Mouse (Mus musculus) megakaryocyte-erythroid progenitor cell, adult 5-6 weeks (primary cell): ENCODE data around the gene Xdh. TPM values are rescaled to one million over a fixed set of nuclear protein-coding genes. Genes with fewer than 3 reads are reported as not detected.

Source experiments
- ATAC-seq: replicated peaks from 2 replicates; pipeline ENCODE4 v1.8.0; 2016; ENCODE audit warnings: mild to moderate bottlenecking, inconsistent platforms; ENCODE audit not compliant: severe bottlenecking, poor library complexity, low FRiP score, low TSS enrichment
- total RNA-seq, 2 experiments: library from RNA; stranded (forward) in 1 of 2; stranded (reverse) in 1 of 2; fragments of 200-1000, 215-1000 nt in 1 of 2; fragments of >200 nt in 1 of 2; fragmentation: Nextera tagmentation in 1 of 2; gene quantifications; 2 replicates each; pipeline ENCODE4 v1.2.3; 2014 to 2017

The Xdh gene
- total RNA-seq (2014; fragmentation: Nextera tagmentation) = 1.8 and 12.0 TPM in 2 replicates
- total RNA-seq (2017) = 4.0 and 11.0 TPM in 2 replicates

GRCm38 (mm10) chr17:73950062-73950735 is at the start of gene Xdh:
Xdh (minus strand) TSS chr17:73950196.
- ATAC-seq = peak; percentile 73

- no peak for ATAC-seq
Observed at GRCm38 (mm10) chr17:73995907-73996645, 46.1 kb upstream of the Xdh start.

GRCm38 (mm10) chr17:73991264-73991663 is 41.3 kb upstream of the Xdh start:
- no peak for ATAC-seq

- no peak for ATAC-seq
Observed at GRCm38 (mm10) chr17:73986571-73986970, 36.6 kb upstream of the Xdh start.

- no peak for ATAC-seq
Observed at GRCm38 (mm10) chr17:73985936-73986335, 35.9 kb upstream of the Xdh start.

GRCm38 (mm10) chr17:73984508-73984907 is 34.5 kb upstream of the Xdh start:
- no peak for ATAC-seq

GRCm38 (mm10) chr17:73982871-73983270 is 32.9 kb upstream of the Xdh start:
- no peak for ATAC-seq

GRCm38 (mm10) chr17:73976066-73976465 is 26.1 kb upstream of the Xdh start:
- no peak for ATAC-seq

GRCm38 (mm10) chr17:73972648-73973047 is 22.7 kb upstream of the Xdh start:
- no peak for ATAC-seq

- ATAC-seq = no peak
Observed at GRCm38 (mm10) chr17:73971291-73971690, 21.3 kb upstream of the Xdh start.

GRCm38 (mm10) chr17:73970361-73971027 is 20.5 kb upstream of the Xdh start:
- ATAC-seq = no peak

- no peak for ATAC-seq
Observed at GRCm38 (mm10) chr17:73964856-73965255, 14.9 kb upstream of the Xdh start.

GRCm38 (mm10) chr17:73962628-73963043 is 12.6 kb upstream of the Xdh start:
- ATAC-seq = no peak

GRCm38 (mm10) chr17:73961801-73962403 is 11.9 kb upstream of the Xdh start:
- ATAC-seq = no peak

GRCm38 (mm10) chr17:73960745-73961144 is 10.7 kb upstream of the Xdh start:
- no peak for ATAC-seq

- peak; percentile 35; the same call in 1 of the 2 replicates for ATAC-seq
Observed at GRCm38 (mm10) chr17:73952103-73952521, 2.1 kb upstream of the Xdh start.

- ATAC-seq = no peak
Observed at GRCm38 (mm10) chr17:73950970-73951369, 974 bp upstream of the Xdh start.

- ATAC-seq = peak; percentile 60
Observed at GRCm38 (mm10) chr17:73949498-73949897, 498 bp downstream of the Xdh start.

- no peak for ATAC-seq
Observed at GRCm38 (mm10) chr17:73948801-73949200, 1.2 kb downstream of the Xdh start.

GRCm38 (mm10) chr17:73948039-73948438 is 2.0 kb downstream of the Xdh start:
- ATAC-seq = no peak
